In the genomic region with DNA sequence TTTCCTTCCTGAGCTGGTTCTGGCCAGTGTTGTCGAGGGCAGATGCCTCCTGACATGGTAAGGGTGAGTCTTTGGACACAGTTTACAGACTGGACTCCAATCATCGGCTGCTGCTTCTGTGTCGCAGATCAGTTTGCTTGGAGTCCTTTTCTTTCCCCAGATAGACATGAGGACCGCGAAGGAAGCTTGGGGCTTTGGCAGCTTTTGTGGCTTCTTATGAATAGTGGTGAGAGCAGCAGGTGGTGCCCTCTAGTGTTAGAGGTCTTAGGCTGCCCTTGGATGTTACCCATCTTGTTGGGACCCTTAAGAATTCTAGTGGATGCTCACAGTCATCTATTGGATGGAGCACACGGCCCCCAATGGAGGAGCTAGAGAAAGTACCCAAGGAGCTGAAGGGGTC, we compare ENCODE assay signal across 9 mouse cellular contexts. TPM values are rescaled to one million over a fixed set of nuclear protein-coding genes. Genes with fewer than 3 reads are reported as not detected.
DNase-seq lines count a peak whose midpoint lies in the region; ATAC-seq and TF ChIP-seq lines count a peak whose summit lies in the region.
"Had no signal": no experiment of that assay in that cellular context is flagged by ENCODE, and none has a peak within 500 bp of the region (broad histone marks: within the 10 kb centered on the region; RNA-seq: fewer than 3 reads in every experiment).

No protein-coding gene starts in this region.

- no peak overlapping the region for H3K4me2 ChIP-seq in intestine, postnatal 0 days (replicated peaks; ENCODE audit: low read depth)
- H3K4me2 ChIP-seq in intestine, embryonic 16.5 days (ENCODE audit: low read depth, low read length) = no peak overlapping the region
- H3K4me2 ChIP-seq in lung, postnatal 0 days (replicated peaks; ENCODE audit: low read depth, low read length) = no peak overlapping the region
- H3K4me2 ChIP-seq: liver, embryonic 15.5 days had no signal

- peak; percentile 73 for TF ChIP-seq CTCF in intestine, postnatal 0 days (IDR thresholded peaks at IDR 0.05; ENCODE audit: low read depth)
- peak; percentile 29 for TF ChIP-seq CTCF in E14TG2a.4 (conservative IDR thresholded peaks at IDR 0.05; ENCODE audit: low read length)
- TF ChIP-seq CTCF in lung, postnatal 0 days (IDR thresholded peaks at IDR 0.05) = peak; percentile 65

- no peaks in the 10 kb centered on the region; the same call in 1 of the 2 replicates for H3K4me1 ChIP-seq in intestine, postnatal 0 days (replicated peaks; ENCODE audit: control insufficient read depth, insufficient read depth, low read length)
- no peaks in the 10 kb centered on the region for H3K4me1 ChIP-seq in intestine, embryonic 16.5 days (ENCODE audit: control insufficient read depth, insufficient read depth, low read length)
- H3K4me1 ChIP-seq in E14TG2a.4 (replicated peaks; ENCODE audit: low read depth, low read length) = peaks cover 47% of the 10 kb centered on the region
- H3K4me1 ChIP-seq in lung, postnatal 0 days (ENCODE audit: insufficient read depth, low read depth, low read length) = no peaks in the 10 kb centered on the region

- no peak overlapping the region for H3K4me3 ChIP-seq in intestine, postnatal 0 days (ENCODE audit: low read depth, low read length)
- H3K4me3 ChIP-seq in intestine, embryonic 16.5 days (ENCODE audit: low read length) = no peak overlapping the region
- H3K4me3 ChIP-seq in E14TG2a.4 (replicated peaks; ENCODE audit: low read length) = no peak overlapping the region
- no peak overlapping the region for H3K4me3 ChIP-seq in lung, postnatal 0 days (ENCODE audit: low read depth, low read length)
- H3K4me3 ChIP-seq: liver, embryonic 15.5 days had no signal

- H3K27ac ChIP-seq in intestine, postnatal 0 days (ENCODE audit: low read depth, low read length) = no peak overlapping the region
- no peak overlapping the region for H3K27ac ChIP-seq in intestine, embryonic 16.5 days (ENCODE audit: low read length)
- no peak overlapping the region for H3K27ac ChIP-seq in lung, postnatal 0 days (ENCODE audit: low read length)
- H3K27ac ChIP-seq: liver, embryonic 15.5 days had no signal

- H3K36me3 ChIP-seq in intestine, postnatal 0 days (ENCODE audit: control insufficient read depth, insufficient read depth) = no peaks in the 10 kb centered on the region; the same call in 1 of the 2 replicates
- H3K36me3 ChIP-seq in intestine, embryonic 16.5 days (ENCODE audit: control insufficient read depth, insufficient read depth, low read length) = no peaks in the 10 kb centered on the region
- H3K36me3 ChIP-seq in E14TG2a.4 (ENCODE audit: insufficient read depth, low read length) = no peaks in the 10 kb centered on the region
- H3K36me3 ChIP-seq in lung, postnatal 0 days (ENCODE audit: insufficient read depth, low read length) = no peaks in the 10 kb centered on the region

- no peaks in the 10 kb centered on the region for H3K9me3 ChIP-seq in intestine, postnatal 0 days (ENCODE audit: control insufficient read depth)
- no peaks in the 10 kb centered on the region for H3K9me3 ChIP-seq in intestine, embryonic 16.5 days (ENCODE audit: control insufficient read depth, low read length)
- H3K9me3 ChIP-seq in E14TG2a.4 (ENCODE audit: low read length) = no peaks in the 10 kb centered on the region
- no peaks in the 10 kb centered on the region for H3K9me3 ChIP-seq in lung, postnatal 0 days (ENCODE audit: low read length)
- H3K9me3 ChIP-seq: liver, embryonic 15.5 days had no signal

- no peaks in the 10 kb centered on the region for H3K27me3 ChIP-seq in intestine, postnatal 0 days (replicated peaks; ENCODE audit: control insufficient read depth, insufficient read depth, low read length)
- H3K27me3 ChIP-seq in intestine, embryonic 16.5 days (replicated peaks; ENCODE audit: control insufficient read depth, insufficient read depth, low read length) = no peaks in the 10 kb centered on the region
- H3K27me3 ChIP-seq in E14TG2a.4 (ENCODE audit: insufficient read depth, low read length) = peaks cover 9% of the 10 kb centered on the region
- H3K27me3 ChIP-seq in lung, postnatal 0 days (replicated peaks; ENCODE audit: insufficient read depth, low read length) = no peaks in the 10 kb centered on the region
- H3K27me3 ChIP-seq: liver, embryonic 15.5 days had no signal

- peak; percentile 85 for DNase-seq in brain, adult 2 months (ENCODE audit: low read depth, low spot score)
- DNase-seq in kidney, postnatal 25 days = peak; percentile 62 to 63
- DNase-seq in lung, postnatal 0 days (ENCODE audit: low spot score) = peak; percentile 56
- DNase-seq in thymus, postnatal 4 days = peak; percentile 62
- DNase-seq in ovary, postnatal 10 days (ENCODE audit: low spot score) = no peak

- H3K9ac ChIP-seq in intestine, postnatal 0 days (ENCODE audit: low read depth, low read length) = no peak overlapping the region
- no peak overlapping the region for H3K9ac ChIP-seq in intestine, embryonic 16.5 days (ENCODE audit: low read depth, low read length)
- H3K9ac ChIP-seq in lung, postnatal 0 days (replicated peaks; ENCODE audit: low read depth) = no peak overlapping the region
- H3K9ac ChIP-seq: liver, embryonic 15.5 days had no signal

- TF ChIP-seq EP300 in lung, postnatal 0 days (IDR thresholded peaks at IDR 0.05) = no peak

- 0 out of 2 replicates have a peak, but pooled peaks have one; percentile 22 for ATAC-seq in intestine, postnatal 0 days
- ATAC-seq in intestine, embryonic 16.5 days = no peak
- ATAC-seq in lung, postnatal 0 days = no peak

- WGBS in intestine, postnatal 0 days = 53% methylated on average over 6 of the region's 6 CpGs
- 57% methylated on average over 6 of the region's 6 CpGs for WGBS in intestine, embryonic 16.5 days
- 55% methylated on average over 6 of the region's 6 CpGs for WGBS in lung, postnatal 0 days

RNA-seq across cellular contexts. Expression of a gene that starts 13.3 kb away (rescaled TPM):
- 2.4 and 3.4 TPM in 2 replicates for polyA plus RNA-seq in intestine, postnatal 0 days (2015; fragmentation: Nextera tagmentation; extraction: Ambion mirVana)
- 2.5 and 2.6 TPM in 2 replicates for polyA plus RNA-seq in intestine, embryonic 16.5 days (2015; fragmentation: Nextera tagmentation; extraction: Ambion mirVana)
- 2.2 and 2.4 TPM in 2 replicates for polyA plus RNA-seq in lung, postnatal 0 days (2015; fragmentation: Nextera tagmentation; extraction: Ambion mirVana)

RNA-seq across cellular contexts. Expression of a gene that starts 46.8 kb away (rescaled TPM):
- 173 and 176 TPM in 2 replicates for polyA plus RNA-seq in intestine, postnatal 0 days (2015; fragmentation: Nextera tagmentation; extraction: Ambion mirVana)
- polyA plus RNA-seq in intestine, embryonic 16.5 days (2015; fragmentation: Nextera tagmentation; extraction: Ambion mirVana) = 274 and 286 TPM in 2 replicates
- polyA plus RNA-seq in lung, postnatal 0 days (2015; fragmentation: Nextera tagmentation; extraction: Ambion mirVana) = 158 and 175 TPM in 2 replicates
